Mouse (Mus musculus) right cerebral cortex, postnatal 36 days (tissue): ENCODE data around the gene Adgrv1.

Experiments
- DNase-seq, 2 experiments: peaks; one replicate each; pipeline ENCODE4 v3.0.0; 2022; ENCODE audit warnings: low spot score in 2 of 2, mixed read lengths in 1 of 2

Gene Adgrv1

DNA sequence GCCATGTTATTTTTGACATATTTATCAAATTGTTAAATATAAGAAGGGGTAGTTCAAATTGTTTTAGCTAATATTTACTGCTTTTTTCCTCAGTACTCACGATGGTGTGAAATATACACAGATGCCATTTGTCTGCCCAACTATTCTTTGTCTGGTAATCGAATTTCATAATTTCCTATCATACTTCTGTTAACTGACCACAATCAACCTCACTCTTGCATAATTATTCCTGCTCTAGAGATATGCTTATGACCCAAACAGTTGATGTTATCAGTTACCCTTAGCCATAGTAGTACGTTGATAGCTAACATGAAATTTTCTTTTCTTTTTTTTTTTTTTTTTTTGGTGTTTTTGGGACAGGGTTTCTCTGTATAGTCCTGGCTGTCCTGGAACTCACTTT lies 393.5 kb downstream of the Adgrv1 start:
- DNase-seq = no peak

DNA sequence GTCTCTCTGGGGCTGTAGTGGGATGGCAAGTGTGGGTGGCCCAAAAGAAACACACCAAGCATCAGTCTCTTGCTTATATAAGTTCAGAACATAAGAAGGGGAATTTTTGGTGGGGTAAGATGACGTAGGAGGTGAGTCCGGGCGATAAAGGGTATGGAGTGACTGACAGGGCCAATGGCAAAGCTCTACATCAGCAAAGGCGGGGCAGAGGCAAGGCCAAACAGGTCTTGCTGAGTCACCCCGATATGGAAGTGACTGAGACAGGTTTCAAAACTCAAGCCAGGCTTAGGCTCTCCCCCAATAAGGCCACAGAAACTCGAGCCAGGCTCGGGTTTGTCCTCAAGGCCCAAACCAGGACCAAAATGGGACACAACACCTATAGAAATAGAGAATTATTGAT lies 394.1 kb downstream of the Adgrv1 start:
- DNase-seq = no peak

DNA sequence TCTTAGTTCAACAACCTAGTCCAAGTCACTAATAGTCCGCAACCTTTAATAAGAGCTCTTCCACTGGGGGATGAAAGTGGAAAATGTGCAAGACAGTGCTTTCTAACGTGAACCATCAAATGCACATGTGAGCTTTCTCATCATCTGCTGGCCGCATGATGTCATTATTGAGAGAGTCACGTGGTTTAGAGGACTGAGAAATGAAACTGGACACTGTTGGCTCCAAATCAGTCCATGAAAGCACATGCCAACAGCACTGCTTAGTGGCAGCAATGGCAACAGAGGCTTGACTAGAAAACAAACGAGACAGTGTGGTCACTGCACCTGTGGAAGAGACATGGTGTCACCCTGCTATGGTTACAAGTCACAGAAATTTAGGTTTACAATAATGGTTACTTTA lies 395.0 kb downstream of the Adgrv1 start:
- no peak for DNase-seq

- no peak for DNase-seq
Measured at GRCm38 (mm10) chr13:81236758-81237395, 396.1 kb downstream of the Adgrv1 start.

GRCm38 (mm10) chr13:81234031-81234430 lies 398.9 kb downstream of the Adgrv1 start:
- no peak for DNase-seq

DNA sequence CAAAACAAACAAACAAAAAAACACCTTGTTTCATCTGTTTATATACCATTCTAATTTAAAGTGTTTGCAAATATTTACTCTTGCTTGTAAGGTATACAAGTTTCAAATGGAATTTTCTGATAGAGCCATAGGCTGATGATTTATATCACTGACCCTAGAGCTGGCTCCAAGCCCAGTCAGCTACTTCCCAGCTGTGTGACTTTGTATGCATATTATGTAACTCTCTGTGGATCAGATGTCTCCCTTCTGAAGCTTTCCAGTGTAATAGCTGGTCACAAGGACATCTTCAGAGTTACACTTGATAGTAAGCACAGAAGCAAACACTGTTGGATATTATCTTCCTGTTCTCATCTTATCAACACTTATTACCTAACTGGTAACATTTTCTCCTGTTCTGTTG lies 400.1 kb downstream of the Adgrv1 start:
- DNase-seq = no peak

GRCm38 (mm10) chr13:81230161-81230560 lies 402.8 kb downstream of the Adgrv1 start:
- no peak for DNase-seq

- DNase-seq = no peak
Measured at GRCm38 (mm10) chr13:81223768-81224167, 409.2 kb downstream of the Adgrv1 start.

- no peak for DNase-seq
Measured at GRCm38 (mm10) chr13:81222377-81222776, 410.6 kb downstream of the Adgrv1 start.

DNA sequence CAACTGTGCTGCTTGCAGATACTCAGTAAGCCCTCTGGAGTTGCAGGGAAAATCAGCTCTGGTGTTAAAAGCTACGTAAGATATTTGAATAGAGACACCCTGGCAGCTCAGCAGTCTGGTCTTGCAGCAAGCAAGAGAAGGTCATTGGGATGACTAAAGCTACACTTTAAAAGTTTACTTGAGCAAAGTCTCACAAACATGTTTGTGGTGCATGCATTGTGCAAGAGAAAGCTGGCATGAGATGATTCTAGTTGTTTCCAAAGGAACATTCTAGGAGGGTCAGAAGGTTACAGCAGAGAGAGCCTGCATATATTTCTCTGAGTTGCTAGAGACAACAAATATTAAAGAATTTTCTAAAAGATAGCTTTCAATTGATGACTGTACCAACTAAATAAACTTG lies 421.5 kb downstream of the Adgrv1 start:
- DNase-seq = no peak

DNA sequence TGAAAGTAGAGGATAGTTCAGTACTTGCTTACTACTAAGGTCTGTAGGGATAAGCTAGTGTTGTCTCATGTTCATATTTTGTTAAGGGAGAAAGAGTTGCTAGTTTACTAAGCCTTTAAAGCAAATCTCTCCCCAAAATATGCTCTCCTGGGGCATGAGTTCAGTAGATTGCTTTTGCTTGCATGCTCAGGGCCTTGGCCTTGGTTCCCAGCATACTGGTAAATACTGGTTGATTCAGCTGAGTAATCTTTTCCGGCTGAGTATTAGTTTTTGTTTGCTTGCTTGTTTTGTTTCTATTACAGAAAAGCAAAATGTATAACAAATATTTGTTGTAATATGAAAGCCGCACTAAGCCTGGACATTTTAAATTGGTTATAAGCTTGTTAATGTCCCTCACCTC lies 422.4 kb downstream of the Adgrv1 start:
- no peak for DNase-seq

GRCm38 (mm10) chr13:81209815-81210214 lies 423.1 kb downstream of the Adgrv1 start:
- no peak for DNase-seq

GRCm38 (mm10) chr13:81208106-81208613 lies 424.8 kb downstream of the Adgrv1 start:
- DNase-seq = no peak

DNA sequence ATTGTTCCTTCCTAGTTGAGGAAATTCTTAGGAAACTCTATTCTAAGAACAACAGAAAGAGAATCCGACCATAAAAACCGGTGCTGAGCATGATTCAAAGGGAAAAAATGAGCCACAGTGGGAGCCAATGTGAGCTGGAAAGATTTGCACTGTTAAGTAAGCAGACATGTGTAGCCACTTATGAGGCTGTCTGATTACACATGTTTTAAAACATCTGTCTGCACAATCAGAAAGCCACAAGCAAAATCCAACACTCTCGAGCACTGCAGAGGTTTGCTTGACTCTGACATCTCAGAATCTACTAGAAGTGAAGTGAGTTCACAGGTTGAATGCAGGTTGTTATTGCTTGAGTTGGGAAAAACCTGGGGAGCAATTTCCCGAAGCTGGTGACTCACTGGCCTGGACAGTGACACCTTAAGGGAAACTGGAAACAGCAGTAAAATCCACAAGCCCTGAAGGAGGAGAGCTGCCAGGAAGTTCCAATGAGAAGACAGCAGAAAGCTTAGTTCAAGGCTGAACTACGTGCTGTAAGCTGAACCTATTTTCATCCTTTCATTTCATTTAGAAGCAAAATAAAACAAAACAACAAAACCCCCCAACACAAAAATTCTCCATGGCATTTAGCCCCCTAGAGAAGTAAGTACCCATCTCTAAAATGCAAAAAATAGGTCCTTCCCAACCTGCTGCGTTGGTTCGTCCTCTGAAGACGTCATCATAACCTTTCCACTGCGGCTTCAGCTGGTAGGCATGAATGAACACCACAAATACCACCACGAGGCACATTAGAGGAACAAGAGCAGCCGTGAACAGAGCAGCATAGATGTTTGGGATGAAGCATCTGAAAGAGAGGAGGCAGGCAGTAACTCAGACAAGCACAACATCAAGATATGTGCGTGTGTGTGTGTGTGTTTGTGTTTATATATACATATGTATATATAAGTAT lies 450.7 kb downstream of the Adgrv1 start:
- no peak for DNase-seq

DNA sequence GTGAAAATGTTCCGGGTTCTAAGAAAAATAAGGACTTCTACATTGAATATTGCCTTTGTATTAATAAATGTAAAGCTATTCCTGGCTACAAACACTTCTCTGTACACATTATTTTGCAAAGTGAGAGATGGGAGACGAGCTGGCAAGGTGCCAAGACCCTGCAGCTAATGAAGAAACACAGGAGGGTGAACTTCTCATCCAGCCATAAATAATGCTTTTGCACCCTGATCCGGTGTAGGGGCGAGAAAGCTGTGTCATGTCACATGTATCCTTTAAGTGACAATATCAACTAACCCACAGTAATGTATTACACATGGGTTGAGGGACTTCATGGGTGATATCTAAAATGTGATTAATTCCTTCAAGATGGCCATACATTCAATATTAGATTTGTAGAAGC lies 451.5 kb downstream of the Adgrv1 start:
- no peak for DNase-seq

DNA sequence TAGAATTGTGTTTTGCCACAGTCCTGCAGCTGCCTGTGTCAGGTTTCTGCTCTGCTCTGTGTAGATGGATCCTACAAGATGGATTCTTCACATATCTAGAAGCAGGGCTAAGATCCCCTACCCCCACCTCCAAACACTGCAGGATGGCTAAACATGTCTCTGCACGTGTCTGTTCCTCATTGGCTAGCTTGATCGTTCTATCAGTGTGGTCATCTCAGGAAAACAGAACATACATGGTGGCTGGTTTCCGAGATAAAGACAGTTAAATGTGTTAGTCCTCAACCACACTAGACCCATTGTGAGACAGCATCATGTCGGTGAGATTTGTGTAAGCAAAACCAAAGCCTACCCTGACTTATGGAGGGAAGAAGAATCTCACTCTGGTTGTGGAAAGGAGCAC lies 456.1 kb downstream of the Adgrv1 start:
- DNase-seq = no peak

GRCm38 (mm10) chr13:81176071-81176470 lies 456.9 kb downstream of the Adgrv1 start:
- DNase-seq = no peak

GRCm38 (mm10) chr13:81171115-81171514 lies 461.8 kb downstream of the Adgrv1 start:
- DNase-seq = no peak

DNA sequence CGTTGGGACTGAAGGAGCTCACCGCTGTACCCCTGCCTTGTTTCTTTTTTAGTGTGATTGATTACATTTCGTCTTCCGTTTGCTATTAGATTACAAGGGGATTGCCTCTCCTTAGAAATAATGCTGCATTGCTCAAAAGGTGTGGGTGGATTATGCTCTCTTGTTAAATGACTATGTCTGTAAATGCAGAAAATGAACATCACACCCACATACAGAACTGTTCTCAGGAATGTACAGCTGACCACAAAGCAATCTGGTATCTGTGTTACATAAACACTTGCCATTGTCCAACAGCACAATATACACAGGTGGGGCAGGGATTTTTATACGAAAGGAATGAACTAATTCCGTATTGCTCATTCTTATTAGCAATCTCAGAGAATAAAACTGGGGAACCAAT lies 465.5 kb downstream of the Adgrv1 start:
- DNase-seq = no peak

DNA sequence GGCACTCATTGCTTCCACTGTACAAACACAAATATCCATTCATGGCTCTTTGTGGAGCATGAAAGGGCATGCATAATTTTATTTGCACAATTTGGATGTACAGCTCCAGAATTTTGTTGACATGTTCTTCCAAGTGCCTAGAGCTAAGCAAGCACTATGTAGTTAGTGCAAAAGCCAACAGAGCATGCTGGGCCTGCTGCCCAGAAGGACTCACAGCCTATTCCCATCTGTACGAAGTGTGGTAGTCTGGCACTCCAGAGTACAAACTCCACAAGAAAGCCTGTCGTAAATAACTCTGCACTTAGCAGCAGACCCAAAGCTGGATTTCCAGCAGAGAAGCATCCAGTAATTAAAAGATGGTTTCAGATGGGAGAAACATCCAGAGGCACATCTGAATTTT lies 473.1 kb downstream of the Adgrv1 start:
- DNase-seq = no peak

DNA sequence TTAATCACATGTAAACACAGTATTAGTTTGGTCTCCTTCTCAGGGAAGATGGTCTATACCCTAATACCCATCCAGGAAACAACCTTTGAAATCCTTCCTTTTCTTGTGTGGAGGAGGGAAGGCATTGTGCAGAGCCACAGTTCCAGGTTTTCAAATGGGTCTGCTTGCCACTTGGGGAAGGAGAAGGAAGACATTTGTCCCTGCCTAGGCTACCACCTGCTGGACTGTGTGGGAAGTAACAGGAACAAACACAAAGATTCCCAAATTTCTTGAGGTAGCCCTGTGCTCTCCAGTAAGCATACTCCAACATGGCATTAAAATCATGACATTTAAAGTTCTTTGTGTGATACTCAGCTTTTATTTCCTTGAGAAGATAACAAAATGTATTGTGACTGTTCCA lies 477.6 kb downstream of the Adgrv1 start:
- DNase-seq = no peak

GRCm38 (mm10) chr13:81144434-81144833 lies 488.5 kb downstream of the Adgrv1 start:
- no peak for DNase-seq

- no peak for DNase-seq
Measured at GRCm38 (mm10) chr13:81142268-81142884, 490.6 kb downstream of the Adgrv1 start.
